In the genomic region with DNA sequence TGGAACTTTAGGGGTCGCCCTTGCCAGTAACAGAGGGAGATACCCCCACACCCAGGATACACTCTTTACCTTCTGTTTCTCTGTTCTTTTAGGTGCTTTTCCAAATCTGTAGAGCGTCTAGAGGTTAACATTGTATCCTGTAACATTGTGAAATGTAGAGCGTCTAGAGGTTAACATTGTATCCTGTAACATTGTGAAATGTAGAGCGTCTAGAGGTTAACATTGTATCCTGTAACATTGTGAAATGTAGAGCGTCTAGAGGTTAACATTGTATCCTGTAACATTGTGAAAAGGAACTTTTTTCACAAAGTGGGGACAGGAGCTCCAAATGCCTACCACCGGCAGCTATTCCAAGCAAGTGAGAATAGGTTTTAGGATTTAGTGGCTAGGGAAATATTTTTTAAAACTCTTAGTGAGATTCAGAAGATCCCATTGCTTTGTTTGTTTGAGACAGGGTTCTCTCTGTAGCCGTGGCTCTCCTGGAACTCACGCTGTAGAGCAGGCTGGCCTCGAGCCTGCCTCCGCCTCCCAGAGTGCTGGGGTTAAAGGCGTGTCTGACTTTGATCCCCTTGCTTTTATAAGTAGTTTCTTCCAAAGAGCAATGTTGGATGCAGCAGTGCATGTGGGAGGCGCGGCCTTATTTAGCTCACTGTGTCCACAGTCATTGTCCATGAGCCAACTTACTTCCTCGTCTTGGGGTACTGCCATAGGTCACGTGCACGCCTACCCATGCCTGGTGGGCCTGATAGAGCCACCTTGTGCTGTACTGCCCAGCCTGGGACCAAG, we compare ENCODE assay signal across 31 mouse cellular contexts.
DNase-seq lines count a peak whose midpoint lies in the region; ATAC-seq and TF ChIP-seq lines count a peak whose summit lies in the region.
"Had no signal": no experiment of that assay in that cellular context is flagged by ENCODE, and none has a peak within 500 bp of the region (broad histone marks: within the 10 kb centered on the region; RNA-seq: fewer than 3 reads in every experiment).

No protein-coding gene starts in this region.

- no peaks in the 10 kb centered on the region for H3K9me3 ChIP-seq in ES-E14 (ENCODE audit: control insufficient read depth, insufficient read depth, low read depth, low read length)
- no peaks in the 10 kb centered on the region for H3K9me3 ChIP-seq in intestine, embryonic 16.5 days (ENCODE audit: control insufficient read depth, low read length)
- no peaks in the 10 kb centered on the region for H3K9me3 ChIP-seq in hindbrain, embryonic 14.5 days (ENCODE audit: control insufficient read depth, low read length)
- H3K9me3 ChIP-seq: embryonic facial prominence, embryonic 10.5 days; embryonic facial prominence, embryonic 15.5 days; forebrain, embryonic 13.5 days; hindbrain, embryonic 13.5 days; megakaryocyte, embryonic 14.5 days; midbrain, embryonic 13.5 days had no signal

- no peak overlapping the region for H3K9ac ChIP-seq in ES-E14 (ENCODE audit: insufficient read depth, low read depth, low read length, poor library complexity, severe bottlenecking)
- H3K9ac ChIP-seq in intestine, embryonic 16.5 days (ENCODE audit: low read depth, low read length): no peak overlapping the region
- no peak overlapping the region for H3K9ac ChIP-seq in hindbrain, embryonic 14.5 days
- H3K9ac ChIP-seq: embryonic facial prominence, embryonic 15.5 days; forebrain, embryonic 13.5 days; hindbrain, embryonic 13.5 days; midbrain, embryonic 13.5 days had no signal

- WGBS in intestine, embryonic 16.5 days: 83% methylated on average over 16 of the region's 16 CpGs
- WGBS in small intestine, adult 2 months: 54% methylated on average over 16 of the region's 16 CpGs
- WGBS in hindbrain, embryonic 14.5 days: 92% methylated on average over 16 of the region's 16 CpGs

- H3K4me3 ChIP-seq in gastrocnemius, adult 2 months: no peak overlapping the region
- no peak overlapping the region for H3K4me3 ChIP-seq in ES-E14 (ENCODE audit: insufficient read depth in 1 of 2, low read depth in 1 of 2, low read length in 2 of 2, poor library complexity in 1 of 2, severe bottlenecking in 1 of 2)
- H3K4me3 ChIP-seq in intestine, embryonic 16.5 days (ENCODE audit: low read length): no peak overlapping the region
- no peak overlapping the region for H3K4me3 ChIP-seq in small intestine, adult 2 months (ENCODE audit: low read depth, low read length)
- H3K4me3 ChIP-seq in hindbrain, embryonic 14.5 days (replicated peaks; ENCODE audit: low read length): no peak overlapping the region
- H3K4me3 ChIP-seq: embryonic facial prominence, embryonic 10.5 days; embryonic facial prominence, embryonic 15.5 days; forebrain, embryonic 13.5 days; hindbrain, embryonic 13.5 days; megakaryocyte, embryonic 14.5 days; midbrain, embryonic 13.5 days had no signal

- H3K27ac ChIP-seq in gastrocnemius, adult 2 months: peak overlapping the region; percentile 28; the same call in 1 of the 2 replicates
- 0 out of 2 replicates have a peak overlapping the region, but pooled peaks have one; percentile 34 for H3K27ac ChIP-seq in ES-E14 (ENCODE audit: insufficient read depth, low read depth, low read length, poor library complexity, severe bottlenecking)
- no peak overlapping the region for H3K27ac ChIP-seq in intestine, embryonic 16.5 days (ENCODE audit: low read length)
- peak overlapping the region; percentile 30 for H3K27ac ChIP-seq in small intestine, adult 2 months (ENCODE audit: insufficient read depth, low read depth, low read length)
- H3K27ac ChIP-seq in hindbrain, embryonic 14.5 days: no peak overlapping the region
- H3K27ac ChIP-seq: embryonic facial prominence, embryonic 10.5 days; embryonic facial prominence, embryonic 15.5 days; forebrain, embryonic 13.5 days; hindbrain, embryonic 13.5 days; kidney, postnatal 0 days; midbrain, embryonic 13.5 days had no signal

- in situ Hi-C loops in ES-E14 (cut with MboI; ENCODE audit: low sequenced_read_pairs in 2 of 2, unreplicated experiment in 2 of 2): no loop called here

- peaks cover 17% of the 10 kb centered on the region; the same call in 1 of the 2 replicates for H3K36me3 ChIP-seq in ES-E14 (ENCODE audit: control insufficient read depth, insufficient read depth, low read length, poor library complexity, severe bottlenecking)
- H3K36me3 ChIP-seq in intestine, embryonic 16.5 days (ENCODE audit: control insufficient read depth, insufficient read depth, low read length): peaks cover 2% of the 10 kb centered on the region; the same call in 1 of the 2 replicates
- peaks cover 2% of the 10 kb centered on the region; the same call in 1 of the 2 replicates for H3K36me3 ChIP-seq in small intestine, adult 2 months (ENCODE audit: control insufficient read depth, insufficient read depth, low read length)
- H3K36me3 ChIP-seq in hindbrain, embryonic 14.5 days (replicated peaks; ENCODE audit: control insufficient read depth, insufficient read depth): peaks cover 6% of the 10 kb centered on the region

- peak; percentile 54 for ATAC-seq in intestine, embryonic 16.5 days
- ATAC-seq in hindbrain, embryonic 14.5 days (ENCODE audit: low FRiP score): no peak
- ATAC-seq: forebrain, embryonic 13.5 days; midbrain, embryonic 13.5 days had no signal

- H3K4me1 ChIP-seq in ES-E14 (ENCODE audit: control insufficient read depth in 2 of 2, insufficient read depth in 2 of 2, low read length in 2 of 2, poor library complexity in 1 of 2): peaks cover 18 to 30% of the 10 kb centered on the region in 2 experiments
- no peaks in the 10 kb centered on the region for H3K4me1 ChIP-seq in intestine, embryonic 16.5 days (ENCODE audit: control insufficient read depth, insufficient read depth, low read length)
- H3K4me1 ChIP-seq in small intestine, adult 2 months (ENCODE audit: control insufficient read depth, insufficient read depth, insufficient read length, low read length): peaks cover 10% of the 10 kb centered on the region
- peaks cover 4% of the 10 kb centered on the region; the same call in 1 of the 2 replicates for H3K4me1 ChIP-seq in hindbrain, embryonic 14.5 days (replicated peaks; ENCODE audit: control insufficient read depth, insufficient read depth, low read length)

- TF ChIP-seq CTCF in gastrocnemius, adult 2 months (IDR thresholded peaks at IDR 0.05): no peak
- TF ChIP-seq CTCF in small intestine, adult 2 months (IDR thresholded peaks at IDR 0.05; ENCODE audit: extremely low read depth, insufficient read length, insufficient replicate concordance, low read depth, low read length): no peak

- TF ChIP-seq POLR2A in small intestine, adult 2 months (IDR thresholded peaks at IDR 0.05; ENCODE audit: low read depth, low read length): no peak

- H3K27me3 ChIP-seq in intestine, embryonic 16.5 days (replicated peaks; ENCODE audit: control insufficient read depth, insufficient read depth, low read length): no peaks in the 10 kb centered on the region
- no peaks in the 10 kb centered on the region for H3K27me3 ChIP-seq in small intestine, adult 2 months (ENCODE audit: control insufficient read depth, insufficient read depth, low read length)
- no peaks in the 10 kb centered on the region for H3K27me3 ChIP-seq in hindbrain, embryonic 14.5 days (ENCODE audit: control insufficient read depth, insufficient read depth, low read length)
- H3K27me3 ChIP-seq: embryonic facial prominence, embryonic 15.5 days; forebrain, embryonic 13.5 days; hindbrain, embryonic 13.5 days; megakaryocyte, embryonic 14.5 days; midbrain, embryonic 13.5 days had no signal

- intact Hi-C loops in gastrocnemius, adult 2 months (cut with DNase I): no loop called here
- intact Hi-C loops in gastrocnemius, postnatal 14 days (cut with DNase I; ENCODE audit: low total_unique reads): no loop called here

- H3K4me2 ChIP-seq in intestine, embryonic 16.5 days (ENCODE audit: low read depth, low read length): no peak overlapping the region
- no peak overlapping the region for H3K4me2 ChIP-seq in hindbrain, embryonic 14.5 days (replicated peaks)
- H3K4me2 ChIP-seq: embryonic facial prominence, embryonic 15.5 days; forebrain, embryonic 13.5 days; heart, embryonic 11.5 days; hindbrain, embryonic 13.5 days; midbrain, embryonic 13.5 days had no signal

- DNase-seq in gastrocnemius, adult 2 months: no peak
- DNase-seq in gastrocnemius, postnatal 14 days: no peak
- DNase-seq in ES-E14 (ENCODE audit: low read depth, low spot score): no peak
- no peak for DNase-seq in hindbrain, embryonic 14.5 days (ENCODE audit: low spot score)
- no peak for DNase-seq in ovary, adult 18-20 months (ENCODE audit: low spot score)
- DNase-seq: adrenal gland, postnatal 25 days; cerebellum, adult 2 months; cerebellum, postnatal 25 days; gastrocnemius, postnatal 25 days; heart, adult 18-20 months; heart, postnatal 4 days; kidney, adult 8-10 months; kidney, postnatal 4 days; left cerebral cortex, postnatal 4 days; lung, adult 18-20 months; lung, postnatal 14 days; retina, postnatal 1 day; right cerebral cortex, postnatal 25 days; spleen, adult 18-20 months; thymus, adult 18-20 months; thymus, postnatal 25 days had no signal

TF ChIP-seq in ES-E14, 5 proteins besides CTCF, POLR2A, EP300 and RAD21:
- TF ChIP-seq ZC3H11A (IDR thresholded peaks at IDR 0.05; ENCODE audit: borderline replicate concordance, low read depth, low read length) (no peak), MAFK (IDR thresholded peaks at IDR 0.05; ENCODE audit: insufficient read depth, low read depth, low read length) (no peak), ZNF384 (IDR thresholded peaks at IDR 0.05; ENCODE audit: low read depth, low read length) (no peak), HCFC1 (IDR thresholded peaks at IDR 0.05; ENCODE audit: borderline replicate concordance, insufficient read depth, low read length) (no peak), CHD2 (IDR thresholded peaks at IDR 0.05; ENCODE audit: low read depth, low read length) (no peak)

Comparison
In these comparisons a context has a peak if more than half of its experiments do, and no peak if none do; other contexts are left out.
1. H3K27ac ChIP-seq: peak in gastrocnemius, adult 2 months (single experiment), ES-E14 (single experiment) and small intestine, adult 2 months (single experiment); none in intestine, embryonic 16.5 days (single experiment) and hindbrain, embryonic 14.5 days (single experiment).